Mouse (Mus musculus): ENCODE results near the gene Setdb2. TPM values are rescaled to one million over a fixed set of nuclear protein-coding genes. Genes with fewer than 3 reads are reported as not detected.
"Not testable (repeated sequence)": the region's sequence is repeated elsewhere in the genome, so short reads cannot be mapped to it uniquely, and the experiment has no call there.

Setdb2 gene
- polyA plus RNA-seq, 1 experiment from 2014 or later, result 8.3 TPM

- 0 out of 2 replicates have a peak, but pooled peaks cover 2% of the 10 kb centered on the region for H3K36me3 ChIP-seq
- H3K27ac ChIP-seq, result no peak overlapping the region
- no peaks in the 10 kb centered on the region for H3K9me3 ChIP-seq
- H3K4me2 ChIP-seq, result no peak overlapping the region
- no peak overlapping the region for H3K9ac ChIP-seq
- WGBS, result 69% methylated on average over 2 of the region's 2 CpGs
- no peak for ATAC-seq (ENCODE audit: low FRiP score)
- H3K27me3 ChIP-seq, result no peaks in the 10 kb centered on the region
- H3K4me3 ChIP-seq, result no peak overlapping the region
- no peaks in the 10 kb centered on the region for H3K4me1 ChIP-seq (replicated peaks)
Measured at GRCm38 (mm10) chr14:59433902-59434301, 6.8 kb downstream of the Setdb2 start.

DNA sequence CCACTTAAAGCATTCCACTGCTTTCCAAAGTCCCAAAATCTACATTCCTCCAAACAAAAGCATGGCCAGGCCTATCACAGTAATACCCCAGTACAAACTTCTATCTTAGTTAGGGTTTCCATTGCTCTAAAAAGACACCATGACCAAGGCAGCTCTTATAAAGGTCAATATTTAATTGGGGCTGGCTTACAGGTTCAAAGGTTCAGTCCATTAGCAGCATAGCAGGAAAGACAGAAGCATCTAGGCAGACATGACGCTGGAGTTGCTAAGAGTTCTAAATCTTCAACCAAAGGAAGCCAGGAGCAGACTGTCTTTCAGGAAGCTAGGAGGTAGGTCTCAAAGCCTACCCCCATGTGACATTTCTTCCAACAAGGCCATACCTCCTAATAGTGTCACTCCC, 10.1 kb downstream of the Setdb2 start:
- 79% methylated on average over 1 of the region's 1 CpGs for WGBS
- Histone ChIP-seq H3K9me3 (no peaks in the 10 kb centered on the region), H3K36me3 (0 out of 2 replicates have a peak, but pooled peaks cover 3% of the 10 kb centered on the region), H3K4me3 (no peak overlapping the region), H3K27ac (no peak overlapping the region), H3K27me3 (no peaks in the 10 kb centered on the region), H3K9ac (no peak overlapping the region), H3K4me1 (replicated peaks) (no peaks in the 10 kb centered on the region), H3K4me2 (no peak overlapping the region)
- no peak for ATAC-seq (ENCODE audit: low FRiP score)

- no peaks in the 10 kb centered on the region for H3K9me3 ChIP-seq
- H3K4me1 ChIP-seq (replicated peaks), result no peaks in the 10 kb centered on the region
- H3K36me3 ChIP-seq, result 0 out of 2 replicates have a peak, but pooled peaks cover 2% of the 10 kb centered on the region
- no peak for ATAC-seq (ENCODE audit: low FRiP score)
- no peak overlapping the region for H3K27ac ChIP-seq
- H3K27me3 ChIP-seq, result no peaks in the 10 kb centered on the region
- H3K4me2 ChIP-seq, result no peak overlapping the region
- no peak overlapping the region for H3K4me3 ChIP-seq
- WGBS, result 92% methylated on average over 11 of the region's 11 CpGs
- no peak overlapping the region for H3K9ac ChIP-seq
Measured at GRCm38 (mm10) chr14:59422912-59423663, 17.6 kb downstream of the Setdb2 start.

DNA sequence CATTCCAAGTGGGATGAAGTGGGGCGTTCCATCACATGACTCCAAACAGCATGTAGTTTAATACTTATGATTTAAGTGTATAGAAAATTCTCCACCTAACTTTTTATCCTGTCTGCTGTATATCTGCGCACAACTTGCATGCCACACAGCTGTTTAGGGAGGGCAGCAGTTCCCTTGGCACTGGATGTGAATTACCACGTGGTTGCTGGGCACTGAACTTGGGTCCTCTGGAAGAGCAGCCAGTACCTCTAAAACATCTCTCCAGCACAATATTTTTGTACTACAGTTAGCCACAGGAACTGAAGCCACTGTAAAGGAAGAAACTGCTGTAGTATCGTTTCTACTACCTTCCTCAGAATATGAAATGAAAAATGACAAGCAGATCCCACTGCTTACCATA, 22.5 kb downstream of the Setdb2 start:
- H3K4me1 ChIP-seq (replicated peaks), result no peaks in the 10 kb centered on the region
- ATAC-seq (ENCODE audit: low FRiP score), result no peak
- peaks cover 20% of the 10 kb centered on the region for H3K36me3 ChIP-seq
- no peak overlapping the region for H3K4me2 ChIP-seq
- no peak overlapping the region for H3K9ac ChIP-seq
- no peaks in the 10 kb centered on the region for H3K27me3 ChIP-seq
- no peak overlapping the region for H3K4me3 ChIP-seq
- H3K9me3 ChIP-seq, result no peaks in the 10 kb centered on the region
- H3K27ac ChIP-seq, result no peak overlapping the region
- 90% methylated on average over 4 of the region's 4 CpGs for WGBS

GRCm38 (mm10) chr14:59414979-59415378, 25.7 kb downstream of the Setdb2 start:
- H3K4me3 ChIP-seq; H3K9me3 ChIP-seq; H3K9ac ChIP-seq; ATAC-seq (ENCODE audit: low FRiP score); H3K27me3 ChIP-seq; H3K4me2 ChIP-seq; H3K27ac ChIP-seq; H3K4me1 ChIP-seq (replicated peaks): not testable (repeated sequence)
- H3K36me3 ChIP-seq, result peaks cover 20% of the 10 kb centered on the region
- WGBS, result 90% methylated on average over 2 of the region's 2 CpGs

- Histone ChIP-seq H3K9ac (no peak overlapping the region), H3K27ac (no peak overlapping the region), H3K4me3 (no peak overlapping the region), H3K4me2 (no peak overlapping the region), H3K36me3 (peaks cover 3% of the 10 kb centered on the region; the same call in 1 of the 2 replicates), H3K9me3 (no peaks in the 10 kb centered on the region), H3K27me3 (no peaks in the 10 kb centered on the region), H3K4me1 (replicated peaks) (no peaks in the 10 kb centered on the region)
- no peak for ATAC-seq (ENCODE audit: low FRiP score)
- WGBS, result 83% methylated on average over 2 of the region's 2 CpGs
Measured at GRCm38 (mm10) chr14:59396999-59397398, 43.7 kb downstream of the Setdb2 start.

- 95% methylated on average over 3 of the region's 3 CpGs for WGBS
Measured at GRCm38 (mm10) chr14:59395281-59395680, 45.4 kb downstream of the Setdb2 start, which contains the start of gene Phf11c. TSS of gene Phf11c (minus strand) at chr14:59395381.

DNA sequence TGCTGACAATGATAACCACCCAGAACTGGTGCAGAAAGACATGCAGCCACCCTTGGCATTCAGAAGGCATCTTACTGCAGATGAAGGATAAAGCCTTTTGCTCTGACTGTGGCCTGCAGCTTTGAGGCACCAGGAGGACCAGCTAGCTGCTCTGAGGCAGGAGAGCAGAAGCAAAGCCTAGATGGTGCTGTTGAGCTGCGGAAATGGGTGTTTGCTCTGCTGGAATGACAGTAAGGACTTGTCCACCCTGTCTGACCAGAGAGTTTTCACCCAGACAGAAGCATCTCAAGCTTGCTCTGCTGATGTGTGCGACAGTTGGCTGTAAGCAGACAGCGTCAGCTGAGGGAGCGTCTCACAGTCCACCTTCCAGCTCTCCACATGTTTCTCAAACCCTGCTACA, 50.5 kb downstream of the Setdb2 start:
- 78% methylated on average over 4 of the region's 4 CpGs for WGBS
- ATAC-seq (ENCODE audit: low FRiP score); H3K27ac ChIP-seq; H3K9me3 ChIP-seq; H3K36me3 ChIP-seq; H3K4me1 ChIP-seq (replicated peaks); H3K4me2 ChIP-seq; H3K27me3 ChIP-seq; H3K9ac ChIP-seq; H3K4me3 ChIP-seq: not testable (repeated sequence)

More at GRCm38 (mm10) chr14:59395281-59395680, 45.4 kb downstream of the Setdb2 start, which contains the start of gene Phf11c:
- no peak for ATAC-seq (ENCODE audit: low FRiP score)
- Histone ChIP-seq H3K4me2 (no peak within 1 kb of the TSS), H3K4me3 (no peak within 1 kb of the TSS), H3K9me3 (no peaks in the 10 kb centered on the region), H3K27ac (no peak within 1 kb of the TSS), H3K27me3 (no peaks in the 10 kb centered on the region), H3K4me1 (replicated peaks) (no peaks in the 10 kb centered on the region), H3K36me3 (no peaks in the 10 kb centered on the region), H3K9ac (no peak within 1 kb of the TSS)

GRCm38 (mm10) chr14:59389532-59389931, 51.2 kb downstream of the Setdb2 start:
- H3K27me3 ChIP-seq, result no peaks in the 10 kb centered on the region
- no peak overlapping the region for H3K9ac ChIP-seq
- H3K4me1 ChIP-seq (replicated peaks), result no peaks in the 10 kb centered on the region
- no peak overlapping the region for H3K27ac ChIP-seq
- no peaks in the 10 kb centered on the region for H3K36me3 ChIP-seq
- ATAC-seq (ENCODE audit: low FRiP score), result no peak
- H3K4me2 ChIP-seq, result no peak overlapping the region
- H3K4me3 ChIP-seq, result no peak overlapping the region
- 76% methylated on average over 1 of the region's 1 CpGs for WGBS
- H3K9me3 ChIP-seq, result no peaks in the 10 kb centered on the region

GRCm38 (mm10) chr14:59370348-59371068, 70.2 kb downstream of the Setdb2 start:
- whole genome bisulfite sequencing, result 94% methylated on average over 25 of the region's 25 CpGs

GRCm38 (mm10) chr14:59366386-59367105, 74.1 kb downstream of the Setdb2 start:
- Histone ChIP-seq H3K36me3 (no peaks in the 10 kb centered on the region), H3K4me2 (no peak overlapping the region), H3K4me1 (replicated peaks) (no peaks in the 10 kb centered on the region), H3K9ac (no peak overlapping the region), H3K27me3 (no peaks in the 10 kb centered on the region), H3K27ac (no peak overlapping the region), H3K4me3 (no peak overlapping the region), H3K9me3 (peaks cover 14% of the 10 kb centered on the region; the same call in 1 of the 2 replicates)
- ATAC-seq (ENCODE audit: low FRiP score), result no peak
- 90% methylated on average over 8 of the region's 8 CpGs for WGBS

More at GRCm38 (mm10) chr14:59370348-59371068, 70.2 kb downstream of the Setdb2 start:
- Histone ChIP-seq H3K36me3 (no peaks in the 10 kb centered on the region), H3K9ac (no peak overlapping the region), H3K27ac (no peak overlapping the region), H3K9me3 (peaks cover 20% of the 10 kb centered on the region; the same call in 1 of the 2 replicates), H3K4me1 (replicated peaks) (no peaks in the 10 kb centered on the region), H3K4me2 (no peak overlapping the region), H3K27me3 (no peaks in the 10 kb centered on the region), H3K4me3 (no peak overlapping the region)
- no peak for ATAC-seq (ENCODE audit: low FRiP score)

- H3K27ac ChIP-seq, result no peak within 1 kb of the TSS
- 88% methylated on average over 6 of the region's 6 CpGs for WGBS
Measured at GRCm38 (mm10) chr14:59365244-59365644, 75.4 kb downstream of the Setdb2 start, which contains the start of gene Phf11d. TSS of gene Phf11d (minus strand) at chr14:59365470.

More at GRCm38 (mm10) chr14:59365244-59365644, 75.4 kb downstream of the Setdb2 start, which contains the start of gene Phf11d:
- Histone ChIP-seq H3K4me1 (replicated peaks) (no peaks in the 10 kb centered on the region), H3K4me2 (no peak within 1 kb of the TSS), H3K4me3 (no peak within 1 kb of the TSS), H3K36me3 (no peaks in the 10 kb centered on the region), H3K9ac (no peak within 1 kb of the TSS), H3K9me3 (0 out of 2 replicates have a peak, but pooled peaks cover 2% of the 10 kb centered on the region), H3K27me3 (no peaks in the 10 kb centered on the region)
- ATAC-seq (ENCODE audit: low FRiP score), result no peak

Measured in hindbrain, embryonic 13.5 days (tissue).